In the genomic region with DNA sequence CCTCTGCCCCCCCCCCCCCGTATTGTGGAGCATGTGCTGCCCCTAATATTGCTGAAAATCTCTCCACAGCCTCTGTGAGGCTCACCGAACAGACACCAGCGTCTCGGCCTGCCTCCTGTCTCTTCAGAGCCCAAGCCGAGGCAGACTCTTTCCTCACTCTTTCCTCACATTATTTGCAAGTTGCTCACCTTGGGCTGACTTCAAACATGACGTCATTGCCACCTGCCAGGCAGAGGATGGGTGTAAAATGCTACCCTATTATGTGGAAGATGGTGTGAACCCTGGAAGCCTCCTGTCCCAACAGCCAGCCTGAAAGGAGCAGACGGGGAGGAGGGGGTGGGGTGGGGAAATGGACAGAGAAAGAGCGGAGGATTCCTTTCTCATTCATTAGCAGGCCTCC, we compare ENCODE assay signal across 8 mouse cellular contexts.
DNase-seq lines count a peak whose midpoint lies in the region; ATAC-seq and TF ChIP-seq lines count a peak whose summit lies in the region.

No protein-coding gene starts in this region.

- TF ChIP-seq CTCF in gastrocnemius, adult 2 months (IDR thresholded peaks at IDR 0.05): no peak

- peak overlapping the region; percentile 20 for H3K4me3 ChIP-seq in intestine, embryonic 16.5 days (ENCODE audit: low read length)
- H3K4me3 ChIP-seq in gastrocnemius, adult 2 months: no peak overlapping the region

- H3K9ac ChIP-seq in intestine, embryonic 16.5 days (ENCODE audit: low read depth, low read length): peak overlapping the region; percentile 33; the same call in 1 of the 2 replicates

- DNase-seq in layer of hippocampus, adult 11-12 months (ENCODE audit: low spot score): peak; percentile 19
- no peak for DNase-seq in layer of hippocampus, adult 9-10 months (ENCODE audit: low spot score)
- DNase-seq in embryo, embryonic 9.5 days (ENCODE audit: extremely low spot score): peak; percentile 77
- DNase-seq in neural tube, embryonic 10.5 days (ENCODE audit: extremely low spot score, low spot score): peak; percentile 77
- DNase-seq in gastrocnemius, adult 2 months: no peak
- DNase-seq in c-Kit-positive CD71-positive TER-119-positive erythroid progenitor cells, embryonic 14.5 days (ENCODE audit: low spot score): no peak
- DNase-seq in lung, postnatal 36 days: no peak

- H3K27ac ChIP-seq in intestine, embryonic 16.5 days (ENCODE audit: low read length): peak overlapping the region; percentile 63
- H3K27ac ChIP-seq in gastrocnemius, adult 2 months: no peak overlapping the region

- no peak for ATAC-seq in intestine, embryonic 16.5 days

- H3K27me3 ChIP-seq in intestine, embryonic 16.5 days (replicated peaks; ENCODE audit: control insufficient read depth, insufficient read depth, low read length): no peaks in the 10 kb centered on the region

- H3K36me3 ChIP-seq in intestine, embryonic 16.5 days (ENCODE audit: control insufficient read depth, insufficient read depth, low read length): no peaks in the 10 kb centered on the region

- WGBS in intestine, embryonic 16.5 days: 4% methylated on average over 8 of the region's 8 CpGs

- peak overlapping the region; percentile 44 for H3K4me2 ChIP-seq in intestine, embryonic 16.5 days (ENCODE audit: low read depth, low read length)

- H3K9me3 ChIP-seq in intestine, embryonic 16.5 days (ENCODE audit: control insufficient read depth, low read length): no peaks in the 10 kb centered on the region

- intact Hi-C loops in gastrocnemius, adult 2 months (cut with DNase I): no loop called here

- peaks cover 17% of the 10 kb centered on the region for H3K4me1 ChIP-seq in intestine, embryonic 16.5 days (ENCODE audit: control insufficient read depth, insufficient read depth, low read length)

Comparison
In these comparisons a context has a peak if more than half of its experiments do, and no peak if none do; other contexts are left out.
1. DNase-seq: peak in layer of hippocampus, adult 11-12 months (single experiment), embryo, embryonic 9.5 days (single experiment) and neural tube, embryonic 10.5 days (single experiment); none in layer of hippocampus, adult 9-10 months (single experiment), gastrocnemius, adult 2 months (single experiment), c-Kit-positive CD71-positive TER-119-positive erythroid progenitor cells, embryonic 14.5 days (single experiment) and lung, postnatal 36 days (single experiment).